Mouse (Mus musculus) heart, postnatal 0 days (tissue): ENCODE measurements around the gene Nup188.

Experiments
- CTCF ChIP-seq: IDR thresholded peaks from 2 replicates; pipeline ENCODE4 v1.5.1; 2016; ENCODE audit warnings: antibody characterized with exemption, control low read depth, low read depth
- EP300 ChIP-seq: IDR thresholded peaks from 2 replicates; pipeline ENCODE4 v1.6.1; 2016; ENCODE audit warnings: antibody characterized with exemption, low read depth

DNA sequence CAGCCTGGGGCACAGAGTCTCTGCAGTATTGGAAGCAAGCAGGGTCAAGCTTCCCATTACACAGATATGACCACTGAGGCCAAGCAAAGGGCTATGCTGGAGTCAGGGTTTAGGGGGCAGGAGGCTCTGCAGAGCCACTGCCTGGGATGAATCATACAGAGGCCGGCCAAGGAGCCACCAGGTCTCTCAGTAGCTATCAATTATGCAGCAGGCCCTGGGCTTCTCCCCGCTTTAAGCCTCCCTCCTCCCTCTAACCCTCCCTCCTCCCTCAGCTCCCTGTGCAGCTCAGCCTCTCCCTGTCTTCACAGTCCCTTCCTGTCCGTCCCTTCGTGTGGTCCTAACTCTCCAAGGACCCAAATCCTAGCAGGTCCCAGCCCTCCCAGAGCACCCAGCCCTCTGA, 70.1 kb downstream of the Nup188 start:
- TF ChIP-seq CTCF = no peak
- no peak for TF ChIP-seq EP300
